Mouse (Mus musculus) neural tube, embryonic 11.5 days (tissue): ENCODE data around the gene Gm44511. TPM values are rescaled to one million over a fixed set of nuclear protein-coding genes. Genes with fewer than 3 reads are reported as not detected.
"Not testable (repeated sequence)": the region's sequence is repeated elsewhere in the genome, so short reads cannot be mapped to it uniquely, and the experiment has no call there.

ENCODE experiments used
- ATAC-seq: fragments of 200-750 bp; cut with Nextera tagmentation; 2 replicates; pipeline ENCODE4 v1.8.0; 2017; ENCODE audit warnings: moderate number of reproducible peaks, mild to moderate bottlenecking, moderate TSS enrichment, moderate library complexity; ENCODE audit not compliant: insufficient read depth, low FRiP score, low TSS enrichment
- DNase-seq: peaks from one replicate; pipeline ENCODE4 v3.0.0-alpha.2; 2015; ENCODE audit warnings: low spot score
- H3K27ac ChIP-seq: fragments of 300-500 bp; sonication (generic); 2 replicates; pipeline ENCODE4 v1.5.1; 2014; ENCODE audit warnings: low read depth, mild to moderate bottlenecking, low read length
- H3K27me3 ChIP-seq: fragments of 300-500 bp; sonication (generic); 2 replicates; pipeline ENCODE4 v1.6.1; 2014; ENCODE audit warnings: mild to moderate bottlenecking, low read length, mixed read lengths; ENCODE audit not compliant: control insufficient read depth, insufficient read depth
- H3K36me3 ChIP-seq: fragments of 300-500 bp; sonication (generic); 2 replicates; pipeline ENCODE4 v1.6.1; 2014; ENCODE audit warnings: mild to moderate bottlenecking, low read length, moderate library complexity, mixed read lengths; ENCODE audit not compliant: control insufficient read depth, insufficient read depth
- H3K4me1 ChIP-seq: fragments of 300-500 bp; sonication (generic); 2 replicates; pipeline ENCODE4 v1.6.1; 2014; ENCODE audit warnings: low read length, mixed read lengths; ENCODE audit not compliant: control insufficient read depth, insufficient read depth
- H3K4me2 ChIP-seq: fragments of 300-500 bp; sonication (generic); 2 replicates; pipeline ENCODE4 v1.6.1; 2014; ENCODE audit warnings: low read depth, mild to moderate bottlenecking, moderate library complexity
- H3K4me3 ChIP-seq: fragments of 300-500 bp; sonication (generic); 2 replicates; pipeline ENCODE4 v1.5.1; 2014; ENCODE audit warnings: low read depth, low read length
- H3K9ac ChIP-seq: fragments of 300-500 bp; sonication (generic); 2 replicates; pipeline ENCODE4 v1.6.1; 2014; ENCODE audit warnings: mild to moderate bottlenecking, low read length
- H3K9me3 ChIP-seq: fragments of 300-500 bp; sonication (generic); 2 replicates; pipeline ENCODE4 v1.6.1; 2016; ENCODE audit warnings: low read length; ENCODE audit not compliant: control insufficient read depth
- WGBS: fragments of 180-500 bp; shearing (Covaris S2); extraction: QIAGEN DNeasy Blood & Tissue Kit; methylation state at CpG from one replicate; pipeline ENCODE4 v1.1.7; 2014; 5-methylcytosine and 5-hydroxymethylcytosine counted together
- polyA plus RNA-seq: library from polyadenylated mRNA; unstranded; fragments of >200 nt; fragmentation: Nextera tagmentation; extraction: Ambion mirVana; gene quantifications from 2 replicates; pipeline ENCODE4 v1.2.1, GENCODE M21; 2014

Gene Gm44511
- polyA plus RNA-seq, 1 experiment from 2014 or later = not detected

GRCm38 (mm10) chr6:128808532-128808931, 17.6 kb downstream of the Gm44511 start:
- no peaks in the 10 kb centered on the region for H3K36me3 ChIP-seq
- H3K4me2 ChIP-seq = no peak overlapping the region
- no peaks in the 10 kb centered on the region for H3K9me3 ChIP-seq
- no peak for ATAC-seq
- no peak overlapping the region for H3K4me3 ChIP-seq
- DNase-seq = no peak
- no peaks in the 10 kb centered on the region for H3K4me1 ChIP-seq
- H3K27me3 ChIP-seq = no peaks in the 10 kb centered on the region
- H3K9ac ChIP-seq = no peak overlapping the region
- H3K27ac ChIP-seq = no peak overlapping the region
- 91% methylated on average over 5 of the region's 5 CpGs for WGBS

GRCm38 (mm10) chr6:128807021-128807420, 19.1 kb downstream of the Gm44511 start:
- no peaks in the 10 kb centered on the region for H3K36me3 ChIP-seq
- H3K9ac ChIP-seq = no peak overlapping the region
- H3K4me2 ChIP-seq = no peak overlapping the region
- H3K4me3 ChIP-seq = no peak overlapping the region
- H3K9me3 ChIP-seq = no peaks in the 10 kb centered on the region
- no peak for ATAC-seq
- no peak for DNase-seq
- no peaks in the 10 kb centered on the region for H3K27me3 ChIP-seq
- 74% methylated on average over 3 of the region's 3 CpGs for WGBS
- H3K27ac ChIP-seq = no peak overlapping the region
- no peaks in the 10 kb centered on the region; the same call in 1 of the 2 replicates for H3K4me1 ChIP-seq

- H3K9me3 ChIP-seq = not testable (repeated sequence)
Observed at GRCm38 (mm10) chr6:128804823-128805640, 21.1 kb downstream of the Gm44511 start.

GRCm38 (mm10) chr6:128802999-128803857, 22.9 kb downstream of the Gm44511 start:
- H3K4me1 ChIP-seq = no peaks in the 10 kb centered on the region; the same call in 1 of the 2 replicates
- H3K27me3 ChIP-seq = no peaks in the 10 kb centered on the region
- no peaks in the 10 kb centered on the region for H3K9me3 ChIP-seq
- H3K9ac ChIP-seq = peak overlapping the region; percentile 29; the same call in 1 of the 2 replicates
- H3K4me3 ChIP-seq = peak overlapping the region; percentile 41
- WGBS = 7% methylated on average over 26 of the region's 26 CpGs
- no peaks in the 10 kb centered on the region for H3K36me3 ChIP-seq
- H3K27ac ChIP-seq = no peak overlapping the region
- H3K4me2 ChIP-seq = peak overlapping the region; percentile 43
- peak; percentile 96 for DNase-seq
- peak; percentile 89 for ATAC-seq

More at GRCm38 (mm10) chr6:128804823-128805640, 21.1 kb downstream of the Gm44511 start:
- H3K4me2 ChIP-seq, H3K27me3 ChIP-seq, H3K9ac ChIP-seq, H3K4me3 ChIP-seq, H3K36me3 ChIP-seq, H3K4me1 ChIP-seq, ATAC-seq, H3K27ac ChIP-seq: not testable (repeated sequence)
- peak; percentile 71 for DNase-seq
- 73% methylated on average over 7 of the region's 7 CpGs for WGBS

GRCm38 (mm10) chr6:128802557-128802956, 23.6 kb downstream of the Gm44511 start:
- peak overlapping the region; percentile 43 for H3K4me2 ChIP-seq
- no peaks in the 10 kb centered on the region for H3K36me3 ChIP-seq
- peak overlapping the region; percentile 41 for H3K4me3 ChIP-seq
- peak; percentile 46 for ATAC-seq
- H3K4me1 ChIP-seq = no peaks in the 10 kb centered on the region; the same call in 1 of the 2 replicates
- DNase-seq = no peak
- no peaks in the 10 kb centered on the region for H3K9me3 ChIP-seq
- WGBS = 15% methylated on average over 10 of the region's 10 CpGs
- H3K9ac ChIP-seq = peak overlapping the region; percentile 56; the same call in 1 of the 2 replicates
- no peak overlapping the region for H3K27ac ChIP-seq
- H3K27me3 ChIP-seq = no peaks in the 10 kb centered on the region

GRCm38 (mm10) chr6:128800696-128801095, 25.4 kb downstream of the Gm44511 start:
- not testable (repeated sequence) for H3K4me2 ChIP-seq

GRCm38 (mm10) chr6:128799896-128800270, 26.2 kb downstream of the Gm44511 start:
- WGBS = 29% methylated on average over 7 of the region's 7 CpGs
- peak overlapping the region; percentile 44 for H3K4me2 ChIP-seq
- no peaks in the 10 kb centered on the region; the same call in 1 of the 2 replicates for H3K4me1 ChIP-seq
- ATAC-seq (no peak), DNase-seq (peak; percentile 18)
- H3K9ac ChIP-seq = no peak overlapping the region
- H3K27ac ChIP-seq = no peak overlapping the region
- H3K4me3 ChIP-seq = peak overlapping the region; percentile 57
- no peaks in the 10 kb centered on the region for H3K27me3 ChIP-seq
- H3K36me3 ChIP-seq = no peaks in the 10 kb centered on the region
- no peaks in the 10 kb centered on the region for H3K9me3 ChIP-seq

More at GRCm38 (mm10) chr6:128800696-128801095, 25.4 kb downstream of the Gm44511 start:
- not testable (repeated sequence) for DNase-seq, H3K27me3 ChIP-seq, H3K4me1 ChIP-seq, H3K9ac ChIP-seq, H3K4me3 ChIP-seq, H3K27ac ChIP-seq, ATAC-seq, H3K36me3 ChIP-seq, H3K9me3 ChIP-seq
- WGBS = 73% methylated on average over 5 of the region's 5 CpGs

GRCm38 (mm10) chr6:128799144-128799895, 26.8 kb downstream of the Gm44511 start:
- H3K4me3 ChIP-seq = peak overlapping the region; percentile 57
- not testable (repeated sequence) for H3K4me1 ChIP-seq, H3K9me3 ChIP-seq, H3K36me3 ChIP-seq, H3K27ac ChIP-seq, H3K27me3 ChIP-seq
- peak overlapping the region; percentile 44 for H3K4me2 ChIP-seq
- DNase-seq (peak; percentile 93), ATAC-seq (peak; percentile 64)
- WGBS = under 1% methylated on average over 49 of the region's 49 CpGs
- H3K9ac ChIP-seq = peak overlapping the region; percentile 54
